Mouse (Mus musculus): ENCODE measurements around the gene Stra8. TPM values are rescaled to one million over a fixed set of nuclear protein-coding genes. Genes with fewer than 3 reads are reported as not detected.

Stra8 gene
- not detected in 2 replicates for total RNA-seq (2017)

GRCm38 (mm10) chr6:34919956-34920355 is at the start of gene Stra8:
Gene Stra8 (plus strand): TSS chr6:34920163.
- ATAC-seq (replicated peaks; ENCODE audit: low read depth, poor library complexity, severe bottlenecking) = no peak

GRCm38 (mm10) chr6:34870724-34871123 is 49.2 kb upstream of the Stra8 start:
- ATAC-seq (replicated peaks; ENCODE audit: low read depth, poor library complexity, severe bottlenecking) = no peak

GRCm38 (mm10) chr6:34871929-34872328 is 48.0 kb upstream of the Stra8 start:
- no peak for ATAC-seq (replicated peaks; ENCODE audit: low read depth, poor library complexity, severe bottlenecking)

DNA sequence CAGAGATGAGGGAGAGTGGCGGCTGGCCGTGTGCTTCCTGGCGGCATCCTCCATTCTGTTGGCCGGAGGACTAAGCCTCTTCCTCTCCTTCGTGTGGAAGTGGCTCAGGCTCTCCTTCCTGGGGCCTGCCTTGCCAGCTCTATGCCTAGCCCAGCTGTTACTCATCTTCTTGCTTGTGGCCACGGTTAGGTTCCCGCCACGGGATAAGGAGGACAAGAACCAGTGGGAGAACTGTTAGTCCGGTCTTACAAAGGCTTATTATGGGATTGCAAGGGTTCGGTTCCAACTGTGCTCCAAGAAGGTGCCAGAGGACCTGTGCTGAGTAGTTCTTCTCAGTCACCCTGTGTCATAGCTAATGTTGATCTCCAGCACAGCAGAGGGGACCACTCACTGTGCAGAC is 47.1 kb upstream of the Stra8 start:
- ATAC-seq (replicated peaks; ENCODE audit: low read depth, poor library complexity, severe bottlenecking) = no peak

DNA sequence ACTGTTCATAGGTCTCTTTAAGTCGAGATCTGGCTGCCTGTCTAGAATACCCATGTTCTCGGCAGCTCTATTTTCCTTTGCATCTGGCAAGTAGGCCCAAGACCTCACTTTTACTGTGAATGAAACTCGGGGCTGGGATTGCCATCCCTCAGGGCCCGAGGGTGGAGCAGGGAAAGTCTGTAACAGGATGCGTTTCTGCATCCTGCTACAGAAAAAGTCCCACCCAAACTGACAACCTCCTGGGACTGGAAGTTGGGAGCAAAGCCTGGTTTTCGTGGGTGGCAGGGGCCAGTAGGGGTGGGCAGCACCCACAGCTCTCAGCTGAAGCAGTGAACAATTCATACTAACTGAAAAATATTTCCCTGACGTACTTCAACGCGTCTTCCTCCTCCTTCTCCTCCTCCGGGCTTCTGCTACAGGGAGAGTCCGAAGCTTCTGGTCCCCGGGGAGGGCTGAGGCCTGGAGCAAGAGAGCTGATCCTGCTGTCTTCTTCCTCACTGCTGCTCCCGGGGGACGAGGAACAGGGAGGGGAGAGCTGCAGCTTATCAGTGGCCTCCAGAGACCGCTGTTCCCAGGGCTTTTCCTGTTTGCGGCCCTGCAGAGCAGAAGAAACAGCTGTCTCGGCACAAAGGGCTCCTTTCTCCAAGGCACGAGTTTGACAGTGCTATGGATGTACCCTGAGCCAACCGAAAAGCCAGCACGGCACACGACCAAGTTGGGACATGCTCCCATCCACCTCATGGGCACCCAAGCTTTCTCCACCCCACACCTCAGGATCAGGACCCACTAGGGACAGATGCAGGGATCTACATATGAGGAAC is 45.7 kb upstream of the Stra8 start:
- ATAC-seq (replicated peaks; ENCODE audit: low read depth, poor library complexity, severe bottlenecking) = peak; percentile 31

GRCm38 (mm10) chr6:34875268-34875761 is 44.6 kb upstream of the Stra8 start:
- ATAC-seq (replicated peaks; ENCODE audit: low read depth, poor library complexity, severe bottlenecking) = peak; percentile 26

DNA sequence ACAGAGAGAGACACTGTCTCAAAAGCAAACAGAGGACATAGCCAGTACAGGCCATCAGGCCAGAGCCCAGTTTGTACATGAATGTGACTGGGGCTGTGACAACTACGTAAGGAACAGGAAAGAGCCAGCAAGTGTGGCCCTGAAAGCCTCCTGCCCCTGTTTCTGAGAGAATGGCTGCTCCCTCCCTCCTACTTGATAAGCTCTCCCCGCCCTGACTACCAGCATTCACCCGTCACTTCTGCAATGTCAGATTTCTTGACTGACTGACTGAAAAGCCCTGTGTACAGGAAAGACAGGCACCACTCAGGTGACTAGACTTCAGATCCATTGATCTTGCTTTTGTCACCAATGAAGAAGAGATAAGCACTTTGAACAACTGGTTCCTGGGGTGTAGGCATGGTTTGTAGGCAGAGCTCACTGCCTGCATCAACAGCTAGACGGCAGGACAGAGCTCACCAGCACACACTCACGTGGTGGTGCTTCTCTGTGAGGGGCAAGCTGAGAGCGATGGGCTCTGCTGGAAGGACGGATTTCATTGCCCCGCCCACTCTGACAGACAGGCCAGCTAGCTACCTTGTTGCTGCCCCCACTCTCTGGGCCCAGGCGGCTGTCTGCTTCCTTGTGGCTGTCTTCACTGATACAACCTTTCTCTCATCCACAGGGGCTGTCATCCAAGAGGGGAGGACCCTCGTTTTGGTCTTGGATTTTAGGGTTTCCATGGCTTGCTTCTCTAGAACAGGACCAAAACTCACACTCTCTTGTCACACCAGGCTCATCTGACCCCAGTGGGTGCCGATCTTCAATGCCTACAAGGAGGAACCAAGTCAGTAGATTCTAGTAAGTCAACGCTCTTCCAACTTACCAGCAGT is 43.8 kb upstream of the Stra8 start:
- ATAC-seq (replicated peaks; ENCODE audit: low read depth, poor library complexity, severe bottlenecking) = peak; percentile 10; the same call in 1 of the 2 replicates

DNA sequence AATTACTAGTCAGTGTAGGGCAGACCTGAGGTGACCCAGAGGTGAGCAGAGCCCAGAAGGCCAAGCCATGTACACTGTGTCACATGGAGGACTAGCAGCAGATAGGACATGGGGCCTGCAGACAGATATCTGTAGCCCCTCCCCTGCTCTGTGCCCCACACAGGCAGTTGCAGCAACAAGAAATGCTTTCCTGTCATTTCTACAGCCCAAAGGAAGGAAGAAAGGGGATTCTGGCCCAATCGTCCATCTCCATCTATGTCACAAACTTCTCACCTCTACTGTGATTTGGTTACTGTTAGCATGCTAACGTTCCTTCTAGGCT is 43.2 kb upstream of the Stra8 start:
- ATAC-seq (replicated peaks; ENCODE audit: low read depth, poor library complexity, severe bottlenecking) = no peak

GRCm38 (mm10) chr6:34877509-34878321 is 42.2 kb upstream of the Stra8 start, which contains the start of gene Cyren:
Gene Cyren (minus strand): TSS chr6:34878060.
- ATAC-seq (replicated peaks; ENCODE audit: low read depth, poor library complexity, severe bottlenecking) = peak; percentile 61

- no peak for ATAC-seq (replicated peaks; ENCODE audit: low read depth, poor library complexity, severe bottlenecking)
Observed at GRCm38 (mm10) chr6:34879101-34879740, 40.7 kb upstream of the Stra8 start.

GRCm38 (mm10) chr6:34879911-34880475 is 40.0 kb upstream of the Stra8 start:
- ATAC-seq (replicated peaks; ENCODE audit: low read depth, poor library complexity, severe bottlenecking) = no peak

- ATAC-seq (replicated peaks; ENCODE audit: low read depth, poor library complexity, severe bottlenecking) = no peak
Observed at GRCm38 (mm10) chr6:34884724-34885123, 35.2 kb upstream of the Stra8 start.

DNA sequence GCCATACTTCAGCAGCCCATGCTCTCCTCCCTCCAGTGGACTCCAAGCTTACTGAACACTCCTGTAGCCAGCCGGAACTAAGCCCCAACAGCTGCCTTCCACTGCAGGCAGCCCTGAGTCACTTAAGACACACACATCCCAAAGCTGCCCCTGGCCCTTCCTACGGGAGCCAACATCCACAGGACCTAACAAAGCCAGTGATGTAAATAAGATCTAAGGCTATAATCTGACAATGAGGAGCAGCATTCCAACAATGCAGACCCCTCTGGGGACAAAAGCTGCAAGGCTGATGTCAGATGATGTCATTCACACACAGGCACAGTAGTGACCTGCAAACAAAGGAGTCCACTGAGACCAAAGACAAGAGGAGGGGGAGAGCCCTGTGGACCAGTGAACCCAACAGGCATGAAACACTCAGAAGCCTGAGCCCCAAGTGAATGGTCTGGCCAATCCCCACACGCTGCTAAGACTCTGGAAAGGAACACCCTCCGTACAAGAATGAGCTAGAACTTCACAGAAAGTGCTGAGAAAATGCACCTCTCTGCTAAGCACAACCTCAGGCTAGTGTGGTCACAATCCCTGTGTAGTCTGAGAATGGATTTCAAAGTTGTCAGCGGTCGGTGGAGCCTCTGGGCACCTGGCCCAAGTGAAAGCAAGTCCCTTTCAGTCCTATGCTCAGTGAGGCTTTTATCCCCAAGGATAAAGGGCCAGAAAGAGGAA is 32.7 kb upstream of the Stra8 start:
- ATAC-seq (replicated peaks; ENCODE audit: low read depth, poor library complexity, severe bottlenecking) = no peak

DNA sequence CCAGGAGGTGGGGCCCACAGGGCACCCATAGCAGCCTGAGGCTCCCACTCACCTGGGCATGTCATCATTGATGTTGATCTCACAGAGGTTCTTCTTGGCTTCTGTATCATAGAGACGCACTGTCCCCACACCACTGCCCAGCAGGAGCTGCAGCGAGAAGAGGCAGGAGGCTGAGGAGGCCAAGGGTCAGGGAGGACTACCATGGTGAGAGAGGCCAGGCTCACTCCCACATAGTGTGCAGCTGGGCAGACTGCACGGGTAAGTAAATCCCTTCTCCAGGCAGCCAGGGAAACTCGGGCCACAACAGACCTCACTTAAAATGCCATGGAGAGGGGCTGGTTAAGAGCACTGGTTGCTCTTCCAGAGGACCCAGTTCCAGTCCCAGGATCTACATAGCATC is 30.8 kb upstream of the Stra8 start:
- ATAC-seq (replicated peaks; ENCODE audit: low read depth, poor library complexity, severe bottlenecking) = no peak

- no peak for ATAC-seq (replicated peaks; ENCODE audit: low read depth, poor library complexity, severe bottlenecking)
Observed at GRCm38 (mm10) chr6:34895569-34895968, 24.4 kb upstream of the Stra8 start.

DNA sequence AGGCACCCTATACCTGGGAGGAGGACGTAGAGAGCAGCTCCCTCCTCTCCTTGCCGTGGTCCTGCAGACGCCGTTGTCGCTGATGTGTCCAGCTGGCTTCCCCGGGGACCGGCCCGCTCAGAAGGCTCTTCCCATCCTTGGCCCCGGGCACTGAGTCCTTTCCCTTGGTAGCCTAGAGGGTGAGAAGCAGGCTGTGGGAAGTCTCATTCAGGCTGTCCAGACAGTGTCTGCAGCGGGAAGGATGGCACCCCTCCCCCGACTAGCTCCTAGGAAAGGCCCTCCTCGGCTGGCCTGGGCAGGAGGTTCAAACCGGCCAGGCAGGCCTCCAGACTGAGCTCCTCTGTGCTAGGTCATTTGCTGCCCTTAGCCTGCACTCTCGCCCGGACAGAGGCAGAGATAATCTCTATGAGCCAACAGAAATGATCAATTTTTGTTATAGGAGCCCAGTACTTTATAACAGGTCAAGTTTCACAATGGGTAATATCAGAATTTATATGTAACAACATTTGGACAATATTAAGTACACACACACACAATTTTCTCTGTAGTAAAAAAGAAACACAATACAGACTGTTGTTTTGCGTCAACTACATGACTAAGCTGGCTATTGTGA is 23.7 kb upstream of the Stra8 start:
- no peak for ATAC-seq (replicated peaks; ENCODE audit: low read depth, poor library complexity, severe bottlenecking)

GRCm38 (mm10) chr6:34899127-34899526 is 20.8 kb upstream of the Stra8 start:
- peak; percentile 78 for ATAC-seq (replicated peaks; ENCODE audit: low read depth, poor library complexity, severe bottlenecking)

DNA sequence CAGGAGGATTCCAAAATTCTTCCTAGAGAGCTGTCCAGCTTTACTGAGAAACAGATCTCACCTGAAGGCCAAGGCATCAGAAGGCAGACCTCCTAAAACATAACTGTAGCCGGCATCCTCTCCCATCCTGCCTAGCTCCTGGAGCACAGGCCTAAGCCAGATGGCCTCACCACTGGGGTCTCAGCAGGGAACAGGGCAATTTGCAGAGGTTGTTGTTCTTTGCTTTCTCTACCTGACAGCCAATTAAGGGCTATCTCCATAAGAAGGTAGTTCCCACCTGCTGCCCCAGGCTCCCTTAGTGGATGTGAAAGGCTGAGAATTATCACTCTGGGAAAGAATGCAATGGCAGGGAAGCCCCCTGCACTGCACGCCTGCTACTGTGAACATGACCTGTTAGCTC is 19.0 kb upstream of the Stra8 start:
- ATAC-seq (replicated peaks; ENCODE audit: low read depth, poor library complexity, severe bottlenecking) = no peak
